Mouse (Mus musculus) right cerebral cortex, postnatal 14 days (tissue): Measurements from ENCODE around the gene Lgals3.
"Not testable (repeated sequence)": the region's sequence is repeated elsewhere in the genome, so short reads cannot be mapped to it uniquely, and the experiment has no call there.

Experiments
- DNase-seq: peaks from one replicate; pipeline ENCODE4 v3.0.0; 2022

The Lgals3 gene

DNA sequence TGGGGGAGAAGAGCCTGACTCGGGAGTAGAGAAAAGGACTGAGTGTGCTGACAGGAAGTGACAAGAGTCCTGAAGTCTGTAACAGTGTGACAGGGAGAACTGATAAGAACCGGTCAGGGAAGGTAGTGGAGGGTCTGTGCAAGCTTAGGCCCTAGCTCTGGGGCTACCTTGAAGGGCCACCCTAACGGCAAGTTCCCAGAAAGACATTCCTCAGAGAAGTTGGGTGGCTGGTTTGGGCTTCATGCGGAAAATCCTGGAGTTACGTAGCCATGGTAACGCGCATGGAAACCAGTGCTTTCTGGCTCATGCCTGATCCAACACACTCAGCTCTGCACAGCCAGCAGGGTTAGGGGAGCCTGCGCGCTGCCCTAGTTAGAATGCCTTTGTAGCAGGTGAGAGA is at the start of gene Lgals3:
Gene Lgals3, plus strand, starts transcription at position 291 of the 400 bp plus-strand sequence.
- peak; percentile 44 for DNase-seq

DNA sequence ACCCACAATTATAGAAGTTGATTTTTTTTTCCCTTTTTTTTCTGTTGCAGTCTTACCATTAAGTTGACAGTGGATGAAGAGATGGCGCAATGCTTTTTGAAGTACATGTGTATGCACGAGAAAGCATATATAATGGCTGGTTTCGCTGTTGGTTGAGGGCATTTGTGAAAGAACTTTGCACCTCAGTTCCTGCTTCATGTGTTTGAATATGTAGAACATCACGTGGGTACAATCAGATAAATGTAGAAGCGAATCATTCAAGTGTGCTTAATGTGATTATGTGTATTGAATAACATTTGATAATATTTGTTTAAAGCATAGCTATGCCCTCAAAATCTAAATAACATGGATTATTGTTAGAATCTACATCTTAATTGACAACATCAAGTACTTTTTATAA is 48.2 kb upstream of the Lgals3 start:
- DNase-seq, result no peak

DNA sequence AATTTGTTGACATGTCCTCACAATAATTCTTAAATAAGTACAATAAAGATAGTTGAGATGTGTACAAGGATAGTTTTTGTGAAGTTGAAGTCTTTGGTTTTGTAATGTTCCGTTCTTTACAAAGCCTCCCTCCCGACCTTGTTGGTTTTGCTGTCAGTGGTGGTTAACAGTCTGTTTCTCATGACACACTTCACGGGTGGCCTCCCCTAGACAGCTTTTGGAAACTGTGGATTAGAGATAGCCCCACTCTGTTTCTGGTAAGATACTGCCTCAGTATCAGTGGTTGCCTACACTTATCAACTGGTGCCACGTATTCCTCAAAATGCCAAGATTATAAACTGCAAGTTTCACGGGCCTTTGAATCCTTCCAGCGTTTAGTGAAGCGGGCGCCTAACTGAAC is 46.0 kb upstream of the Lgals3 start:
- not testable (repeated sequence) for DNase-seq

DNA sequence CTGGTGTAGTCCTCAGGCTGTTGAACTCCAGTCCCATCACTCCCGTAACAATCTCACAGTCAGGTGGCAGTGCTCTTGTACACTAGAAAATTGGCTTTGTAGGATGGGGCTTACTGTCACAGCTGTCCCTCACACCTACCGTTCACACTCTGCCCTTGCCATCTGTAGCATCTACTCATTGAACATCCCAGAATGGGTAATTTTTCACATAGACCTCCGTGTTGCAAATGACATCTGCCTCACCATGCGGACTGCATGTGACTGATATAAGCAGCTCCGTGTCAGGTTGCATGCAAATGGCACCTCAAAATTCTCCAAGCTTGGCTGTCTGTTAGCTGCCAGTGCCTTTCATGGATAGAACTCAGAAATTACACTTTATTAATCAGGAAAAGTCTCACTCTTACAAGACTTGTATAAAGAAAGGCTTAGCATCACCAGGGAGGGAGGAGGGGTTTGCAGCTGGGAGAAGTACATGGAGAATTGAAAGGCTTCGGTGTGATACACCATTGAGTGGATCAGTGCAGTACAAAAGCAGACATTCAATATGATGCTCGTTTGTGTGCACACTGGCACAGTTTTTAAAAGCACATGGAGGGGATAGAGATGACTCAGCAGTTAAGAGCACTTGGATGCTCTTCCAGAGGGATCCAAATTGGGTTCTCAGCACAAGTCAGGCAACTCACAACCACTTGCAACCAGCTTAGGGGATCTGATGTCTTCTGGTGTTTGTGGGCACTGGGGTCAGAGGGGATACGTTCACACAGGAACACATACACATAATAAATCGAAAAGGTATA is 41.4 kb upstream of the Lgals3 start:
- DNase-seq, result no peak

DNA sequence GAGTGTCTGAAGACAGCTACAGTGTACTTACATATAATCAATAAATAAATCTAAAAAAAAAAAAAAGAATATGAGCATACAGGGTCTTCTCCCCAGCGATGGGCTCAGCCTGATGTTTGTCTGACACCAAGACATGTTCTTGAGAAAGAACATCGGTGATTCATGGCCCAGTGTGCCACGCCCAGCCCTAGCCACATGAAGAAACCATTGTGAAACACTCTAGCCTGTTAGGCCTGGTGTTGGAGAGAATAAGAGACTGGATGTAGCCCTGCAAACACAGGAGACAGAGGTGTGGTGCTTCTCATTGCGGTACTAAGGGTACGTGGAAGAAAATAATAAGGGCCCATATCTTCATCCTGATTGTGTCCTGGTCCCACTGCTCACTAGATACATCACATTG is 40.2 kb upstream of the Lgals3 start:
- no peak for DNase-seq

DNA sequence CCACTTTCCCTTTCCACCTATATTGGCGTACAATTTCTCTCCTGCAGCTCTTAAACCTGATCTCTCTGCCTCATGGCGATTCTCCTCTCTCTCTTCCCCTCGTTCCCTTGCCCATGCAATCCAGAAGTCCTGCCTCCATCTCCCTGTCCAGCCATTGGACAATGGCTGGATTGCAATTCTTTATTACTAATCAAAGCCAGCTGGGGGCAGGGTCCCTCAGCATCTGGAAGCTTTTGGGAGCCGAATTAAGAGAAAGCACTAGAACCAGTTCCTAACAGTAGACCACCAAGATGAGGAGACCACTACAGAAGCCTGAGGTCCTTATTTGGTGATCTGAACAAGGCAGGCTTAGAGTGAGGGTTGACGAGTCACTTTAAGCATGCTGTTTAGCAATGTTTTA is 35.6 kb upstream of the Lgals3 start:
- DNase-seq, result no peak

DNA sequence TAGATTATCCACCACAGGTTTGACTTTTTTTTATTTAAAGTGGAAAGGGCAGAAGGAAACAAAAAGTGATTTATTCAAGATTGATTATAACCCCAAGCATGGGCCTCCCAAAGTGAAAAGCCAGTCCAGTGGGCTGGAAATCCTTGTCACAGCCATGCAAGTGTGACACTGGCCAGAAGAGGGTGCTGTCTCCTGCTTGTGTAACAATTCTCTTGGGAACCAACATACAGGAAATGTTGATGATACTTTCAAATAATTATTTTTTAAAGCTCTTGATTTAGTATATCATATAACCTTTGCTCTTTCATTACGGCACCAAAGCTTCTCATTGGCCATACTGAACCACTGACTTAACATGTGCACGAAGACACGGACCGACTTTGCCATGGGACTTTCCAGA is 32.7 kb upstream of the Lgals3 start:
- DNase-seq, result peak; percentile 82

DNA sequence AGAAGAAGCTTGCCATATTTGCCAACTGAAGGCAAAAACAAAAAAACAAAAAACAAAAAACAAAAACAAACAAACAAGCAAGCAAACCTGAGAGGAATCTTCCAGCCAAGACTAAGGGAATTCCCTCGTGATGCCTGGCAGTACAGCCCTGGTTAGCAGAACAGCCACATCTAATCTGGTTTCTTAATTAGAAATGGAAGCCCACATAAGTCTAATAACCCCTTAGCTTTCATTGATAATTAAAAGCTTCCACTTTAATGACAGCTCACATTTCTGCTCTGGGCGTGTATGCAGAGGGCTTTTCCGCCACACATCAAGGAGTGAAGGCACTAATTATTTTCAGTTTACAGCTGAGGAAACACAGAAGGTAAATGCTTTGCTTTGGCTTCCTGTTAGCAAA is 32.3 kb upstream of the Lgals3 start:
- no peak for DNase-seq

DNA sequence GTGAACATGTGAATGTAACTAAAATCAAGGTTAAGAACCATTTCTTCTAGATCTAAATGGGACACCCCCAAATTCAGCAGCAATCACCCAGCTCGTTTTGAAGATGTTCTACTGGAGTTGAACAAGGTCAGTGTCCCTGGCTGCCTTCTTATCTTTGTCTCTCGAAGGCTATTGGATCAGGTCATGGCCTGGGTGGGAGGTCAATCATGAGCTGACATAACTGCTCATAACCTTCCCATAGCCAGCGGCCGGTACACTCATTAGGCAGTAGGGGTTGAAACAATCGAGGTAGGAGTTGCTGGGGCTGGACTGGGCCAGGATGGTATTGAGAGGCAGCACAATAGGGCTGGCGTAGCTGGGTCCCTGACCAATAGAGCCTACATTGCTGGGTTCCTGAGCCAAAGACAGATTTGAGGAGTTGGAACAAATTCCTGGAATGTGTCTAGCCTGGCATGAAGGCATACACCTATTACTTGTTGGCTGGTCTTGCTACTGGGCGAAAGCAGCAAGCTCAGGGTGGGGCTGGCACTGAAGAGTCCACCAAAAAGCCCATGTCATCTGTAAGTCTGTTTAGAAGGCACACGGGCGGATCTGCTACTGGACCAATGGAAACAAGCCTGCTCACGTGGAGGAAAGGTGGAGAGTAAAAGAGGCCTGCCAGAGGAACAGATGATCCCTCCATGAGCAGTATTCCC is 27.2 kb upstream of the Lgals3 start:
- DNase-seq, result no peak

DNA sequence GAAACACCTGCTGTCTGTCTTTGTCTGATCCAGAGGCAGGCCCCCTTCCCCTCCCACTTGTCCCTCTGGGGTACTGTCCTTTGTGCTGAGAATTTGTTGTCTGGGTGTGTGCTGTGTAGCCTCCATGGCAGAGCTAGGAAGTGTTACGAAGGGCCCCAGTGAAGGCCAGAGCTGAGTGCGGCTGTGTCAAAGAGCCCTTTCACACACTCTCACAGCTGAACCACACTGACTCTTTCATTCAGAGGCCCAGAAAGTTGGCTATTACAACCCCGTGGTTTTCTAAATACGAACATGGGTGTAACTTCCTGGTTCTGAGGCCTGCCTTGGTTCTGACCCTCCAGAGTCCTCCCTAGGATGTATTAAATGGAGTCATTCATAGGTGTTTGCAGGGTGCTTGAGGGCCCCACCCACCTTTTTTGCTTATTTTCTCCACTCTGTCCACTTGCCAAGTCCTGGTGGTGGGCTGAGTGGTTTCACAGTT is 25.7 kb upstream of the Lgals3 start:
- DNase-seq, result no peak

DNA sequence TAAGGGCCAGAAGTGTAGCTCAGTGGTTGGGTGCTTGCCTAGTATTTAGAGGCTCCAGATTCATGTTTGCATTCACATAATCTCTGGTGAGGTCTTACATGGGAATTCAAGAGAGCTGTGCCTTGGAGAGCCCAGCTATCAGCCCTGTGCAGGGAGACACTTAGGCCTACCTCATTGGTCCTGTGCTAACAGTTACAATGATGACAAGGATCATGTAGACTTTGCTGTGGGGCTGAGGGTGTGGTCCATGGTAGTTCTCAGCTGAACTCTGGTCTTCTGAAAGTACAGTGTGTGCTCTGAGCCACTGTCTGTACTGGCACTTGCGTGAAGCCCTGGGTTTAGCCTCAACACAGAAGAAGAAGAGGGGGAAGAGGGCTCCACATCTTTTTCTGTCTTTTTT is 20.8 kb upstream of the Lgals3 start:
- no peak for DNase-seq

DNA sequence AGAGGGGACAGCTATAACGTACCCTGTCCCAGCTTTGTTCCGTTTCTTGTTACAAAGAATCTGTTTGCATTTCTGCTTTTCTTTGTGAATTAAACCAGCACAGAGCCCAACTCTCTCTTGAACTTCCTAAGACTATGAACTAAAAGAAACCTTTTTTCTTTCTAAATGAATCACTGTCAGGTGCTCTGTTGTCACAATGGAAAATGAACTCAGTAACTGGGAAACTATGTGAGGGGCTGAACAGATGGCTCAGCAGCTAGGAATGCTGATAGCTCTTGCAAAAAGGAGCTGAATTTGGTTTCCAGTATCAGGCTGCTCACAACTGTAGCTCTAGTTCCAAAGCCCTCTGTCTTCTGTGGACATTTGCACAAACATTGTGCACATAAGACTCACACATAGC is 16.6 kb upstream of the Lgals3 start:
- no peak for DNase-seq

DNA sequence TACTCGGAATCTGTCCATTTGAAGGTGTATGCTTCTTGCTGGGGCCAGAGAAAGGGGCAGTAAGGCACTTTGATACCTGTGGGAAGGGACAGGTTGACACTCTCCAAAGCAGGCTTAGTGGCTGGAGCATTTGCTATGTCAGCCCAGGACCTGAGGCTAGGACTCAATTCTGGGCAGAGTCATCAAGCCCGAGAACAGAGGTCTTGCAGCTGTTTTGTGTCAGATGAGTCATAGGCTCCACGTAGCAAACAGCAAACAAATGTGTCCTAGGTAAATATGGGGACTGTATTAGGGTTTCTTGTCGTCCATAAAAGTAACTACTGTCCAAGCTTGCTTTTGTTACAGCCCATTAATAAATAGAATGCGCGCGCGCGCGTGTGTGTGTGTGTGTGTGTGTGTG is 15.3 kb upstream of the Lgals3 start:
- no peak for DNase-seq

DNA sequence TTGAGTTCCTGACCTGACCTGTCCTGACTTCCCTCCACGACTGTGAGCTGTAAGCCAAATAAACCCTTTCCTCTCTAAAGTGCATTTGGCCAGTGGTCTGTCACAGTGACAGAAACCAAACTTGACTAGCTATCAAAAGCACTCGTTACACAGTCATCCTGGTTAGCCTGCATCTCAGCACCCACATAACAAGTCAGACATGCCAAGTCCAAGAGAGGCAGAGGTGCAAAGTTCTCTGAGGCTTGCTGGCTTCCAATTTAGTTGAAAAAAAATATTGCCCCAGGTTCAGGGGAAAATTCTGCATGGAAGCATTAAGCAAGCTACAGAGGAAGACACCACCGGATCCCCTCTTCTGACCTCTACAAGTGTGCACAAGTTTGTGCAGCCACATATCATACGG is 14.3 kb upstream of the Lgals3 start:
- no peak for DNase-seq

DNA sequence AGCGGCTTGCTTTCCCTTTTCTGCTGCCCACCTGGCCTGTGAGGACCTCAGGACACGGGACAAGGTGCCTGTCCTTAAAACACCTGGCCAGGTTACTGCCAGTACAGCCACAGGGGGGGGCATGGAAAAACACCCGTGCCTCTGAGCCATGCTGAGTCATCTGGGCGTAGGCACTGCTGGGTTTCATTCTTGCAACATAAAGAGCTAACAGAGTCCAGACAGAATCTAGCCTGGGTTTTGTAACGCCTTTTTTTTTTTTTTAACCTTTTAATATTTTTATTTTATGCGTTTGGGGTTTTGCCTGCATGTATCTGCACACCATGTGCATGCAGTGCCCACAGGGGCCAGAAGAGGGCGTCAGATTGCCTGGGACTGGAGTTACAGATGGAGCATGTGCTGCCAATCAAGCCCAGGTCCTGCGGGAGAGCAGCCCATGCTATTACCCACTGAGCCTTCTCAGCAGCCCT is 13.4 kb upstream of the Lgals3 start:
- no peak for DNase-seq

DNA sequence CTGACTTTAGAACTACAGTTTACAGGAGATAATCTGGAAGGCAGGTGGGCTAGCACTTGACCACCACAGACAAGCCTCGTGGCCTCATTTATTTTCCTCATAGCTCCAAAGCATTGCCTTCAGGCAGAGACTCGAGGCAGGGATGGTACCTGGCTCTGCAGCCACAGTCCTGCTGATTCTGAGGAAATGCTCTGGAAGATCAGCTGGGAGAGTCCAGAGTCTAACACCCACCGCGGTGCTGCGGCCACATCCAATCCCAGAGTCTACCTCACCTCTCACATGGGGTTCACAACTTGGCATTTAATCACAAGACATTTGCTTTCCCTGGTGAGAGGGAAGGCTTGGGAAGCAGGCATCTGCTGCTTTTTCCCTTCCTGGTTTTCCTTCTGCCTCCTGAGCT is 12.6 kb upstream of the Lgals3 start:
- DNase-seq, result no peak

DNA sequence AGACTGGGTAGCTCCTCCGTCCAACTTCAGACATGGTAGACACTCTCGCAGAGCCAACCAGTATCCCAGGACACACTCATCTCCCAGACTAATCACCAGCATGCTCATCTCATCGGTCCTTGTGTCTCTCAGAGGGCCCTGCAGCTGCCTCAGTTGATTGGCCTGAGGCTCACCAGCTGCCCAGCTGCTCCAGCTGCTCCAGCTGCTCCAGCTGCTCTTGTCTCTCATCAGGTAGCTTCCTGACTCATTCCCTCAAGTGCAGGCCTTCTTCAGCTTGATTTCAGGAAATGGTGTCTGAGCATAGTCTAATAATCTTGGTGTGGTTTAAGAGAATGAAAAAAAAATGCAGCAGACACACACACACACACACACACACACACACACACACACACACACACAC is 10.9 kb upstream of the Lgals3 start:
- no peak for DNase-seq

DNA sequence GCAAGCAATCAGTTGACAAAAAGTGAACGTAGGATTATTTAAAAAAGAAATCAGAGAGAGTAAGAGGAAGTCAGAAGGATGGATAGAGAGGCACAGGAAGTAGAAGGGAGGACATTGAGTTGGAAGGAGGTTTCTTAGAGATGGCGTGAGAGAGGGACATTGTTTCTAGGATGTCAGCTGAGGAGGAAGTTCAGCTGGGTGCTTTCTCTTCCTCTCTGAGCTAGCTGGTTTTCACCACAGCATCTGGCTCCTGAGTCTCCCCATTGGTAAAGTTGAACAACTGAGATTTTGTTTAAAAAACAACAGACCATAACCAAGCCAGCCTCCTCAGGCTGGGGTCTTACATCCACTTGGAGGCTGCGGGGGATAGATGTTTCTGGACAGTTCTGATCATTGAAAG is 7.9 kb upstream of the Lgals3 start:
- DNase-seq, result no peak

DNA sequence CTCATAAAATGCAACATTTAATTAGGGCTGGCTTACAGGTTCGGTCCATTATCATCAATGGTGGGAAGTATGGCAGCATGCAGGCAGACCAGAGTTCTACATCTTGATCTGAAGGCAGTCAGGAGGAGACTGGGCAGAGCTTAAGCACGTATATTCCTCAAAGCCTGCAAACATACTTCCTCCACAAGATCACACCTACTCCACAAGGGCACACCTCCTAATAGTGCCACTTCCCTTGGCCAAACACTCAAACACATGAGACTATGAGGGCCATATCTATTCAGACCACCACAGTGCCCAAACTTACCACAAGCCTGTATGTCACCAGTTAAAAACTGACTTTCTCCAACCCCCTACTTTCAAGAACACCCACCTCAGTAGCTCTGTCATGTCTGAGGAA is 6.1 kb upstream of the Lgals3 start:
- DNase-seq, result no peak

DNA sequence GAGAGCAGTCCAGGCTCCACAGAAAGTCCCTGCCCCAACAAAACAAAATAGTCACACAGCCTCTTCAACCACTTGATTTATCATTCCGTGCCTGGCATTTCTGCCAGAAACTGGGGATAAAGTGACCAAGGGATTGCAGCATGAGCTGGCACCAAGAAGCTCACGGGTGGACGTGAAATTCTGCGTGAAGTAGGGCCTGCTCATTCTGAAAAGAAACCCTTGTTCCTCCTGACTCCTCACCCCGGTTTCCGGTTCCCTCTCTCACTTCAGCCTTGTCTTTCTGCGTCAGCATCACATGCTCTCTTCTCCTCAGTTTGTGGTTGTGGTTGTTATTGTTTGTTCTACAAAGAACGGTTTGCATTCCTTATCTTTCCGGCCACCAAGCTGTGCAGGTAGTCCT is 5.7 kb upstream of the Lgals3 start:
- DNase-seq, result no peak

DNA sequence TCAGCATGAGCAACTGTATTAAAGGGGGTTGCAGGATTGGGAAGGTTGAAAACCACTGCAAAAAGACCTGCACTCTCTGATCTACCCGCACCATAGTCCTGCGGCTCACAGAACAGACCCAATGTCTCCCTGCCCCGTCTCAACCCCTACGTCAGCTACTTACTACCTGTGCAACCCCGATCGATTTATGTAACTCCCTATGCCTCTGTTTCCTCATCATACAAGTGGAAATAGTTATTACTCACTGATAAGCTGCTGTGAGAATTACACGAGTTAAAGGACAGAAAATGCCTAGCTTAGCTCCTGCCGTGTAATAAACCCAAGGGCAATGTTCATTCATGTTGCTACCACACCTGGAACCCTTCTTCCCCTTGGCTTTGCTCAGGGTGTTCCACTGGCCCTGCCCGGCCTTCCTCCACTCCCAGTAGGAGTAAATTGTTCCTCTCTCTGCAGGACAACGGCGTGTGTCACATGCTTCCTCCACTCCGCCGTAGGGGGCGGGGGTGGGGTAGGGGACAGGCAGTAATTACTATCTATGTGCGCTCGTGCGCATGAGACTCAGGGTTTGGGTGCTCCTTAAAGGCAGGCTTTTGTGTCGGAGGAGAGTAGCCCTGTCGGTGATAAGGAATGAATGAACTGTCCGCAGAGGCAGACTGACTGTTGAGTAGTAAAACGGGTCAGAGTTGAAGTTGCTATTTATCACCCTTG is 2.7 kb upstream of the Lgals3 start:
- DNase-seq, result no peak

DNA sequence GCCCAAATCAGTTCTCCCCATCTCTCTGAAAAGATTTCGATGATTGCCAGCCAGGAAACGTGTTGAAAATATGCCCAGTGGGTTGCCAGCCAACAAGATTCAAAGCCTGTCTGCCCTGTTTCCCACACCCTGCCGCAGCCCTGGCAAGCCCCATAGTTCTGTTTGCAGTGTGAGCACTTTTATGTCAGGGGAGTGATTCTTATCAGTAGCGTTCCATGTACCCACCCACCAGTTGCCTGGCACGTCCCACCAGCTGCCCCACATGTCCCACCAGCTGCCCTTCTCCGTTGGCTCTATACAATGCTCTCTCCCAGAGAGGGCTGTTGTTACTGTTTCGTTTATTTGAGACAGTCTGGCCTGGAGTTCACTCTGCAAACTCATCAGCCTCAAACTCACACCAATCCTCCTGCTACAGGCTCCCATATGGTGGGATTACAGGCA is 650 bp upstream of the Lgals3 start:
- peak; percentile 40 for DNase-seq

DNA sequence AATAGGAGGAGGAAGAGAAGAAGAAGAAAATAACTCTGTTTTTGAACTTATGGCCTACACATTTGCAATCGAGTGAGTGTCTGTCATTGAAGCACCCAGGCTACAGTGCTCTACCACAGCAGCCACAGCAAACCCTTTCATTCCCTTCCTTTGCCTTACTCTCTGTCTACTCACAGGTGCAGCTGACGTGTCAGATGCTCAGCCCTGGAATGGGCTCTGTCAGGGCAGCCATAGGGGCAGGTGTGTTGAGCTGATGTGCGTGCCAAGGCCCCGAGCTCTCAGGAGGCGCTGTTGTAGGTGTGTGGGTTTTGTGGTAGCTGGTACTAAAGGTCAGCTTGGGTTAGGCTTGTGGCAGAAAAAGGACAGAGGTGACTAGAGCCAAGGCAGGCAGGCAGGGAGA is 2.2 kb downstream of the Lgals3 start:
- no peak for DNase-seq

DNA sequence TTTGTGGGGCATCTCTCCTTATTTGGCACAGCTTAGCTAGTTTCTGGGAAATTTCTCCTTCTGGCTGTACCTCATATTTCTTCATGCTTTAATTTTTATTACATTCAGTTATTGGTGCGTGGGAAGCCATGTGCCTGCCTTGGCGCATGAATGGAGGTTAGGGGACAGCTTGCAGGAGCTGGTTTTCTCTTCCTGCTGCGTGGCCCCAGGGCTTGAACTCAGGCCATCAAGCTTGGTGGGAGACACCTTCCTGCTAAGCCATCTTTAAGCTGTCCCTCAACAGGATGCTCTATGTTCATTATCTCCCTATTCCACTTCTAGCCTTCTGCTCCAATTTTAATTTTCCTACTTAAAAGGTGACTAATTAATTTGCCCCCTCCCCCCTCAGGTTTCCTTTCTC is 3.2 kb downstream of the Lgals3 start:
- no peak for DNase-seq
